19 mouse cellular contexts compared by ENCODE assay signal in the genomic region with DNA sequence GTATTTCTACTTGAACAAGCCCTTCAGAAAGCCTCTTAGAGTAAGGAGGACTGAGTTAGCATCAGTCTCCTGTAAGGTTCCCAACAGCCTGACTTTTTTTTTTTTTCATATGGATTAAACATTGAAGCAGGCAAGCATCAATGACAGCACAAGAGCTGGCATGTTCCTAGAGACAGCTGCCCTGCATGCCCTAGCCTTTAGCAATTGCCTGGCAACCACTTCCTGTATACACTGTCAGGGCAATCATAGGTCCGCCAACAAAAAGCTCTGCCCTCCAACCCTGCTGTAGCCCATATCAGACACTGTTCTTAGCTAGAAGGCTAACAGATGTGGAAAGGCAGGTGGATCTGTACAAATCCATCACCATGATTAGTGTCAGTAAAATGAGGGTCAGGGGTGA.
DNase-seq lines count a peak whose midpoint lies in the region; ATAC-seq and TF ChIP-seq lines count a peak whose summit lies in the region.
"Had no signal": no experiment of that assay in that cellular context is flagged by ENCODE, and none has a peak within 500 bp of the region (broad histone marks: within the 10 kb centered on the region; RNA-seq: fewer than 3 reads in every experiment).

No protein-coding gene starts in this region.

- H3K27ac ChIP-seq in hindbrain, postnatal 0 days = no peak overlapping the region
- H3K27ac ChIP-seq in hindbrain, embryonic 10.5 days = no peak overlapping the region
- no peak overlapping the region for H3K27ac ChIP-seq in neural tube, embryonic 15.5 days (replicated peaks)
- H3K27ac ChIP-seq: embryonic facial prominence, embryonic 12.5 days; left cerebral cortex, adult 2 months; limb, embryonic 10.5 days; lung, embryonic 15.5 days had no signal

- ATAC-seq in cerebellum, adult (ENCODE audit: insufficient number of reproducible peaks, low FRiP score, low TSS enrichment) = no peak
- ATAC-seq in hindbrain, postnatal 0 days = peak; percentile 59; the same call in 1 of the 2 replicates
- peak; percentile 87 for ATAC-seq in common myeloid progenitor, adult 5-6 weeks (replicated peaks; ENCODE audit: low read depth, poor library complexity, severe bottlenecking)
- ATAC-seq in megakaryocyte-erythroid progenitor cell, adult 5-6 weeks (replicated peaks; ENCODE audit: low FRiP score, low TSS enrichment, poor library complexity, severe bottlenecking) = 0 out of 2 replicates have a peak, but pooled peaks have one; percentile 58
- no peak for ATAC-seq in neural tube, embryonic 15.5 days (ENCODE audit: low FRiP score)
- ATAC-seq: CD4-positive, CD25-positive, alpha-beta regulatory T cell, adult 4 months had no signal

- DNase-seq in cerebellum, postnatal 10 days = peak; percentile 49 to 55
- peak; percentile 29 for DNase-seq in hindbrain, postnatal 0 days (ENCODE audit: low spot score)
- DNase-seq in hindbrain, embryonic 10.5 days (ENCODE audit: low spot score) = no peak
- no peak for DNase-seq in frontal cortex, postnatal 10 days (ENCODE audit: low spot score in 2 of 2)
- DNase-seq: cerebellum, adult 9-10 months; kidney, adult 9 months; kidney, postnatal 25 days; right cerebral cortex, adult 18-20 months; thymus, postnatal 14 days had no signal

- H3K9me3 ChIP-seq in hindbrain, postnatal 0 days (ENCODE audit: low read length) = no peaks in the 10 kb centered on the region
- no peaks in the 10 kb centered on the region for H3K9me3 ChIP-seq in hindbrain, embryonic 10.5 days
- no peaks in the 10 kb centered on the region for H3K9me3 ChIP-seq in neural tube, embryonic 15.5 days (replicated peaks)
- H3K9me3 ChIP-seq: embryonic facial prominence, embryonic 12.5 days; limb, embryonic 10.5 days; lung, embryonic 15.5 days had no signal

- H3K27me3 ChIP-seq in hindbrain, postnatal 0 days (ENCODE audit: insufficient read depth, low read length) = no peaks in the 10 kb centered on the region
- H3K27me3 ChIP-seq in hindbrain, embryonic 10.5 days (ENCODE audit: insufficient read depth, poor library complexity, severe bottlenecking) = no peaks in the 10 kb centered on the region
- no peaks in the 10 kb centered on the region for H3K27me3 ChIP-seq in neural tube, embryonic 15.5 days (replicated peaks)
- H3K27me3 ChIP-seq: embryonic facial prominence, embryonic 12.5 days; lung, embryonic 15.5 days had no signal

- H3K4me2 ChIP-seq in hindbrain, postnatal 0 days (ENCODE audit: low read depth, low read length) = no peak overlapping the region
- no peak overlapping the region for H3K4me2 ChIP-seq in neural tube, embryonic 15.5 days
- H3K4me2 ChIP-seq: embryonic facial prominence, embryonic 12.5 days; lung, embryonic 15.5 days had no signal

- 37% methylated on average over 1 of the region's 1 CpGs for WGBS in hindbrain, postnatal 0 days
- WGBS in hindbrain, embryonic 10.5 days = 74% methylated on average over 1 of the region's 1 CpGs
- 71% methylated on average over 1 of the region's 1 CpGs for WGBS in neural tube, embryonic 15.5 days

- H3K4me1 ChIP-seq in hindbrain, postnatal 0 days (ENCODE audit: insufficient read depth, low read length) = no peaks in the 10 kb centered on the region
- no peaks in the 10 kb centered on the region for H3K4me1 ChIP-seq in hindbrain, embryonic 10.5 days (replicated peaks)
- H3K4me1 ChIP-seq in neural tube, embryonic 15.5 days = no peaks in the 10 kb centered on the region
- H3K4me1 ChIP-seq: embryonic facial prominence, embryonic 12.5 days had no signal

- H3K36me3 ChIP-seq in hindbrain, postnatal 0 days (ENCODE audit: insufficient read depth, low read length) = peaks cover 9% of the 10 kb centered on the region; the same call in 1 of the 2 replicates
- peaks cover 14% of the 10 kb centered on the region for H3K36me3 ChIP-seq in hindbrain, embryonic 10.5 days
- H3K36me3 ChIP-seq in neural tube, embryonic 15.5 days = peaks cover 14% of the 10 kb centered on the region

- no peak overlapping the region for H3K4me3 ChIP-seq in hindbrain, postnatal 0 days (ENCODE audit: low read length)
- H3K4me3 ChIP-seq in hindbrain, embryonic 10.5 days = no peak overlapping the region
- H3K4me3 ChIP-seq in neural tube, embryonic 15.5 days (replicated peaks) = no peak overlapping the region
- H3K4me3 ChIP-seq: embryonic facial prominence, embryonic 12.5 days; erythroblast, embryonic 14.5 days; left cerebral cortex, adult 2 months; limb, embryonic 10.5 days; lung, embryonic 15.5 days had no signal

- H3K9ac ChIP-seq in hindbrain, postnatal 0 days (replicated peaks; ENCODE audit: low read length) = no peak overlapping the region
- H3K9ac ChIP-seq in neural tube, embryonic 15.5 days (replicated peaks) = no peak overlapping the region
- H3K9ac ChIP-seq: embryonic facial prominence, embryonic 12.5 days; lung, embryonic 15.5 days had no signal

- TF ChIP-seq CTCF in hindbrain, postnatal 0 days (IDR thresholded peaks at IDR 0.05; ENCODE audit: low read depth) = no peak

Comparison
In these comparisons a context has a peak if more than half of its experiments do, and no peak if none do; other contexts are left out.
1. DNase-seq: peak in cerebellum, postnatal 10 days (2 of 2) and hindbrain, postnatal 0 days (single experiment); none in hindbrain, embryonic 10.5 days (single experiment) and frontal cortex, postnatal 10 days (0 of 2).
2. ATAC-seq: peak in hindbrain, postnatal 0 days (single experiment), common myeloid progenitor, adult 5-6 weeks (single experiment) and megakaryocyte-erythroid progenitor cell, adult 5-6 weeks (single experiment); none in cerebellum, adult (single experiment) and neural tube, embryonic 15.5 days (single experiment).